ENCODE assay signal across 9 mouse cellular contexts in genomic region chr15:25445361-25446154, GRCm38 (mm10). TPM values are rescaled to one million over a fixed set of nuclear protein-coding genes. Genes with fewer than 3 reads are reported as not detected.
DNase-seq lines count a peak whose midpoint lies in the region; ATAC-seq lines count a peak whose summit lies in the region.
"Had no signal": no experiment of that assay in that cellular context is flagged by ENCODE, and none has a peak within 500 bp of the region (broad histone marks: within the 10 kb centered on the region; RNA-seq: fewer than 3 reads in every experiment).

No protein-coding gene starts in this region.

- DNase-seq in heart, postnatal 10 days = no peak
- DNase-seq in forebrain, embryonic 10.5 days (ENCODE audit: extremely low spot score, low spot score) = peak; percentile 22
- DNase-seq in thymus, postnatal 10 days (ENCODE audit: low spot score in 2 of 2) = no peak
- DNase-seq in cerebellum, adult 11 months = no peak
- DNase-seq in spleen, adult 18-20 months = no peak

- H3K27ac ChIP-seq in heart, embryonic 11.5 days (ENCODE audit: low read depth, low read length) = no peak overlapping the region
- peak overlapping the region; percentile 63; the same call in 1 of the 2 replicates for H3K27ac ChIP-seq in forebrain, embryonic 10.5 days
- H3K27ac ChIP-seq in kidney, embryonic 14.5 days (ENCODE audit: low read depth, low read length) = no peak overlapping the region
- H3K27ac ChIP-seq in midbrain, embryonic 16.5 days (ENCODE audit: low read length) = 0 out of 2 replicates have a peak overlapping the region, but pooled peaks have one; percentile 8
- H3K27ac ChIP-seq: macrophage had no signal

- peak overlapping the region; percentile 1; the same call in 1 of the 2 replicates for H3K4me3 ChIP-seq in heart, embryonic 11.5 days (ENCODE audit: low read depth, low read length)
- peak overlapping the region; percentile 34 for H3K4me3 ChIP-seq in forebrain, embryonic 10.5 days
- no peak overlapping the region for H3K4me3 ChIP-seq in kidney, embryonic 14.5 days (ENCODE audit: low read length)
- no peak overlapping the region for H3K4me3 ChIP-seq in midbrain, embryonic 16.5 days (ENCODE audit: low read depth, low read length)

- intact Hi-C loops in heart, postnatal 10 days (cut with DNase I) = loop anchor here (5.0 kb wide), 1 partner anchor 92 kb away; no protein-coding TSS in a partner anchor

- no peaks in the 10 kb centered on the region for H3K9me3 ChIP-seq in heart, embryonic 11.5 days (replicated peaks; ENCODE audit: control insufficient read depth, low read length)
- H3K9me3 ChIP-seq in forebrain, embryonic 10.5 days = no peaks in the 10 kb centered on the region
- H3K9me3 ChIP-seq in kidney, embryonic 14.5 days (ENCODE audit: control insufficient read depth, low read length) = no peaks in the 10 kb centered on the region
- no peaks in the 10 kb centered on the region for H3K9me3 ChIP-seq in midbrain, embryonic 16.5 days (replicated peaks; ENCODE audit: control insufficient read depth, low read length, poor library complexity, severe bottlenecking)

- peak overlapping the region; percentile 53 for H3K4me2 ChIP-seq in heart, embryonic 11.5 days
- H3K4me2 ChIP-seq in kidney, embryonic 14.5 days (replicated peaks; ENCODE audit: low read depth, low read length) = peak overlapping the region; percentile 25; the same call in 1 of the 2 replicates
- peak overlapping the region; percentile 46 for H3K4me2 ChIP-seq in midbrain, embryonic 16.5 days (ENCODE audit: low read length)

- no peaks in the 10 kb centered on the region for H3K4me1 ChIP-seq in heart, embryonic 11.5 days (ENCODE audit: control insufficient read depth, insufficient read depth, low read length)
- H3K4me1 ChIP-seq in forebrain, embryonic 10.5 days = peaks cover 28% of the 10 kb centered on the region
- peaks cover 30% of the 10 kb centered on the region for H3K4me1 ChIP-seq in kidney, embryonic 14.5 days (ENCODE audit: control insufficient read depth, insufficient read depth, low read length)
- H3K4me1 ChIP-seq in midbrain, embryonic 16.5 days (ENCODE audit: control insufficient read depth, insufficient read depth, low read length) = peaks cover 12% of the 10 kb centered on the region

- no peaks in the 10 kb centered on the region for H3K36me3 ChIP-seq in heart, embryonic 11.5 days (ENCODE audit: control insufficient read depth, insufficient read depth, low read length)
- no peaks in the 10 kb centered on the region for H3K36me3 ChIP-seq in forebrain, embryonic 10.5 days (replicated peaks)
- H3K36me3 ChIP-seq in kidney, embryonic 14.5 days (ENCODE audit: control insufficient read depth, insufficient read depth, low read length) = no peaks in the 10 kb centered on the region
- H3K36me3 ChIP-seq in midbrain, embryonic 16.5 days (ENCODE audit: control insufficient read depth, insufficient read depth, low read length) = no peaks in the 10 kb centered on the region

- no peak for ATAC-seq in heart, embryonic 11.5 days (replicated peaks; ENCODE audit: insufficient number of reproducible peaks, low FRiP score, low TSS enrichment)
- ATAC-seq in kidney, embryonic 14.5 days (ENCODE audit: low FRiP score, low TSS enrichment) = peak; percentile 44; the same call in 1 of the 2 replicates
- ATAC-seq in midbrain, embryonic 16.5 days = peak; percentile 37; the same call in 1 of the 2 replicates

- no peak overlapping the region for H3K9ac ChIP-seq in heart, embryonic 11.5 days (ENCODE audit: low read depth, low read length)
- no peak overlapping the region for H3K9ac ChIP-seq in kidney, embryonic 14.5 days (ENCODE audit: low read depth, low read length)
- 0 out of 2 replicates have a peak overlapping the region, but pooled peaks have one; percentile 25 for H3K9ac ChIP-seq in midbrain, embryonic 16.5 days (ENCODE audit: low read depth, low read length)

- 9% methylated on average over 17 of the region's 17 CpGs for WGBS in heart, embryonic 11.5 days (ENCODE audit: insufficient replicate concordance)
- WGBS in forebrain, embryonic 10.5 days = 4% methylated on average over 17 of the region's 17 CpGs
- WGBS in kidney, embryonic 14.5 days = 12% methylated on average over 17 of the region's 17 CpGs
- 6% methylated on average over 17 of the region's 17 CpGs for WGBS in midbrain, embryonic 16.5 days

- H3K27me3 ChIP-seq in heart, embryonic 11.5 days (ENCODE audit: control insufficient read depth, insufficient read depth, low read length) = peaks cover 13% of the 10 kb centered on the region; the same call in 1 of the 2 replicates
- peaks cover 62% of the 10 kb centered on the region for H3K27me3 ChIP-seq in forebrain, embryonic 10.5 days (ENCODE audit: poor library complexity, severe bottlenecking)
- H3K27me3 ChIP-seq in kidney, embryonic 14.5 days (ENCODE audit: control insufficient read depth, insufficient read depth, low read length) = no peaks in the 10 kb centered on the region
- no peaks in the 10 kb centered on the region for H3K27me3 ChIP-seq in midbrain, embryonic 16.5 days (ENCODE audit: control insufficient read depth, insufficient read depth, low read depth, low read length)

RNA-seq across cellular contexts. Expression of gene Basp1, which starts 32.0 kb away (rescaled TPM):
- 15.3 and 16.3 TPM in 2 replicates for polyA plus RNA-seq in heart, embryonic 11.5 days (2014; fragmentation: Nextera tagmentation; extraction: Ambion mirVana)
- 1 to 10 TPM; 6.7 to 8.4 TPM for total RNA-seq in heart, postnatal 10 days (2021)
- 30.6 and 35.0 TPM in 2 replicates for polyA plus RNA-seq in forebrain, embryonic 10.5 days (2016; fragmentation: Nextera tagmentation; extraction: Ambion mirVana)
- polyA plus RNA-seq in kidney, embryonic 14.5 days (2014; fragmentation: Nextera tagmentation; extraction: Ambion mirVana) = 23.4 and 46.8 TPM in 2 replicates
- 213 and 240 TPM in 2 replicates for polyA plus RNA-seq in midbrain, embryonic 16.5 days (2015; fragmentation: Nextera tagmentation; extraction: Ambion mirVana)

Comparison
In these comparisons a context has a peak if more than half of its experiments do, and no peak if none do; other contexts are left out.
1. H3K27ac ChIP-seq: peak in forebrain, embryonic 10.5 days (single experiment) and midbrain, embryonic 16.5 days (single experiment); none in heart, embryonic 11.5 days (single experiment) and kidney, embryonic 14.5 days (single experiment).
2. H3K4me3 ChIP-seq: peak in heart, embryonic 11.5 days (single experiment) and forebrain, embryonic 10.5 days (single experiment); none in kidney, embryonic 14.5 days (single experiment) and midbrain, embryonic 16.5 days (single experiment).
3. Peak in every context shown above with its lines, with median percentiles within 50 percentile points of each other: H3K4me2 ChIP-seq.